Comparison of ENCODE assay signal across 33 mouse cellular contexts in the genomic region with DNA sequence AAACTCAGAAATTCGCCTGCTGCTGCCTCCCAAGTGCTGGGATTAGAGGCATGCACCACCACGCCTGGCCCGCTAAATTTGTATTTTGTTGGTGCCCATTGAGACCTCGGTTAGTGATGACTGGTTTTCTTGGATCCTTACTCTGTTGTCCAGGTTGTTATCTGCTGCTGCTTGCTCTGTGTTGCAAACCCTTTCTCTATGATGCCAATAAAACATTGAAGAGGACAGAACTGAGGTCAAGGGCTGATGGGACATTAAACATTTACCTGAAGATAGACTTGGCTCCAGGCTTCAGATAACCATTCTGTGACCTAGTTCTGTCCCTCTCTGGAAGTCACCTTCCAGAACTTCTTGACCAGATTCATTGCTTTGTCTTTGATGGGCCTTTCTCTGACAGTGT.
"Had no signal": no experiment of that assay in that cellular context is flagged by ENCODE, and none has a peak within 500 bp of the region (broad histone marks: within the 10 kb centered on the region; RNA-seq: fewer than 3 reads in every experiment).

No protein-coding gene starts in this region.

- H3K9me3 ChIP-seq: heart, embryonic 10.5 days; heart, embryonic 13.5 days; heart, embryonic 15.5 days; hindbrain, embryonic 10.5 days; hindbrain, embryonic 12.5 days; hindbrain, embryonic 13.5 days; hindbrain, embryonic 15.5 days; intestine, embryonic 15.5 days; kidney, embryonic 15.5 days had no signal

- H3K36me3 ChIP-seq: heart, embryonic 10.5 days; heart, embryonic 13.5 days; heart, embryonic 15.5 days; hindbrain, embryonic 10.5 days; hindbrain, embryonic 12.5 days; hindbrain, embryonic 13.5 days; hindbrain, embryonic 15.5 days; intestine, embryonic 15.5 days; kidney, embryonic 15.5 days had no signal

- H3K27me3 ChIP-seq: heart, embryonic 13.5 days; heart, embryonic 15.5 days; hindbrain, embryonic 12.5 days; hindbrain, embryonic 13.5 days; hindbrain, embryonic 15.5 days; intestine, embryonic 15.5 days; kidney, embryonic 15.5 days had no signal

- ATAC-seq: hindbrain, embryonic 16.5 days; hindbrain, postnatal 0 days; inflammation-experienced regulatory T-cells, adult 6 months; intestine, embryonic 15.5 days; intestine, embryonic 16.5 days; intestine, postnatal 0 days had no signal

- H3K4me3 ChIP-seq: heart, embryonic 10.5 days; heart, embryonic 13.5 days; heart, embryonic 15.5 days; hindbrain, embryonic 10.5 days; hindbrain, embryonic 12.5 days; hindbrain, embryonic 13.5 days; hindbrain, embryonic 15.5 days; intestine, embryonic 15.5 days; kidney, embryonic 15.5 days; layer of hippocampus, adult 2 months; left cerebral cortex, adult 2 months had no signal

- H3K9ac ChIP-seq: heart, embryonic 13.5 days; heart, embryonic 15.5 days; hindbrain, embryonic 12.5 days; hindbrain, embryonic 13.5 days; hindbrain, embryonic 14.5 days; hindbrain, embryonic 15.5 days; intestine, embryonic 15.5 days; kidney, embryonic 15.5 days had no signal

- H3K4me1 ChIP-seq: heart, embryonic 10.5 days; heart, embryonic 15.5 days; hindbrain, embryonic 10.5 days; hindbrain, embryonic 12.5 days; hindbrain, embryonic 13.5 days; hindbrain, embryonic 15.5 days; intestine, embryonic 15.5 days; kidney, embryonic 15.5 days had no signal

- H3K4me2 ChIP-seq: heart, embryonic 11.5 days; heart, embryonic 13.5 days; heart, embryonic 15.5 days; hindbrain, embryonic 12.5 days; hindbrain, embryonic 13.5 days; hindbrain, embryonic 14.5 days; hindbrain, embryonic 15.5 days; intestine, embryonic 15.5 days; kidney, embryonic 15.5 days had no signal

- H3K27ac ChIP-seq: heart, embryonic 10.5 days; heart, embryonic 13.5 days; heart, embryonic 15.5 days; hindbrain, embryonic 10.5 days; hindbrain, embryonic 12.5 days; hindbrain, embryonic 13.5 days; hindbrain, embryonic 14.5 days; hindbrain, embryonic 15.5 days; hindbrain, postnatal 0 days; intestine, embryonic 15.5 days; kidney, embryonic 15.5 days; kidney, postnatal 0 days; layer of hippocampus, adult 2 months; left cerebral cortex, adult 2 months had no signal

- DNase-seq: heart, postnatal 10 days; heart, postnatal 14 days; heart, postnatal 36 days; heart, postnatal 4 days; kidney, adult 11 months; kidney, adult 18-20 months; kidney, adult 8-10 months; kidney, adult 9 months; kidney, postnatal 14 days; kidney, postnatal 25 days; kidney, postnatal 36 days; kidney, postnatal 4 days; layer of hippocampus, adult 9-11 months; layer of hippocampus, postnatal 36 days had no signal
